Mouse (Mus musculus): ENCODE measurements around the gene Cit. TPM values are rescaled to one million over a fixed set of nuclear protein-coding genes. Genes with fewer than 3 reads are reported as not detected.
A peak's percentile ranks its signal among the peaks of the same experiment; 100 is the strongest.

Cit gene
- total and polyA plus RNA-seq, 3 experiments = 0.73 to 0.97 (median 0.74) TPM

- DNase-seq = no peak
- Histone ChIP-seq H3K9ac (ENCODE audit: low read depth, low read length) (no peak overlapping the region), H3K4me1 (ENCODE audit: control insufficient read depth, insufficient read depth, low read length) (peaks cover 12% of the 10 kb centered on the region), H3K4me3 (no peak overlapping the region), H3K79me2 (replicated peaks; ENCODE audit: control insufficient read depth, insufficient read depth, low read length) (no peaks in the 10 kb centered on the region), H3K27ac (peak overlapping the region; percentile 74), H3K27me3 (ENCODE audit: control insufficient read depth, insufficient read depth, low read length) (no peaks in the 10 kb centered on the region), H3K36me3 (ENCODE audit: control insufficient read depth, insufficient read depth, low read length) (no peaks in the 10 kb centered on the region)
- 64% methylated on average over 5 of the region's 5 CpGs for WGBS
- TF ChIP-seq EP300 (IDR thresholded peaks at IDR 0.05; ENCODE audit: insufficient read depth, low read depth, low read length) = no peak
- no peak for TF ChIP-seq CTCF (IDR thresholded peaks at IDR 0.05)
- TF ChIP-seq POLR2A (IDR thresholded peaks at IDR 0.05; ENCODE audit: insufficient read depth, low read depth, low read length) = no peak
- intact Hi-C loops (cut with DNase I) = no loop called here
Observed at GRCm38 (mm10) chr5:115978255-115978654, 133.2 kb downstream of the Cit start.

- no peak for TF ChIP-seq EP300 (IDR thresholded peaks at IDR 0.05; ENCODE audit: insufficient read depth, low read depth, low read length)
- TF ChIP-seq POLR2A (IDR thresholded peaks at IDR 0.05; ENCODE audit: insufficient read depth, low read depth, low read length) = no peak
- peak; percentile 60 for TF ChIP-seq CTCF (IDR thresholded peaks at IDR 0.05)
- intact Hi-C loops (cut with DNase I) = no loop called here
- Histone ChIP-seq H3K27ac (peak overlapping the region; percentile 74; the same call in 1 of the 2 replicates), H3K4me1 (ENCODE audit: control insufficient read depth, insufficient read depth, low read length) (peaks cover 12% of the 10 kb centered on the region), H3K9ac (ENCODE audit: low read depth, low read length) (no peak overlapping the region), H3K4me3 (no peak overlapping the region), H3K36me3 (ENCODE audit: control insufficient read depth, insufficient read depth, low read length) (no peaks in the 10 kb centered on the region), H3K79me2 (replicated peaks; ENCODE audit: control insufficient read depth, insufficient read depth, low read length) (no peaks in the 10 kb centered on the region), H3K27me3 (ENCODE audit: control insufficient read depth, insufficient read depth, low read length) (no peaks in the 10 kb centered on the region)
- 67% methylated on average over 16 of the region's 16 CpGs for WGBS
- no peak for DNase-seq
Observed at GRCm38 (mm10) chr5:115979134-115979696, 134.1 kb downstream of the Cit start.

- intact Hi-C loops (cut with DNase I) = no loop called here
- peak overlapping the region; percentile 28 for H3K27ac ChIP-seq
- no peaks in the 10 kb centered on the region for H3K27me3 ChIP-seq (ENCODE audit: control insufficient read depth, insufficient read depth, low read length)
- H3K9ac ChIP-seq (ENCODE audit: low read depth, low read length) = no peak overlapping the region
- H3K4me1 ChIP-seq (ENCODE audit: control insufficient read depth, insufficient read depth, low read length) = peaks cover 12% of the 10 kb centered on the region
- no peak overlapping the region for H3K4me3 ChIP-seq
- WGBS = 61% methylated on average over 9 of the region's 9 CpGs
- H3K36me3 ChIP-seq (ENCODE audit: control insufficient read depth, insufficient read depth, low read length) = no peaks in the 10 kb centered on the region
- no peaks in the 10 kb centered on the region for H3K79me2 ChIP-seq (replicated peaks; ENCODE audit: control insufficient read depth, insufficient read depth, low read length)
- no peak for TF ChIP-seq CTCF (IDR thresholded peaks at IDR 0.05)
- no peak for TF ChIP-seq POLR2A (IDR thresholded peaks at IDR 0.05; ENCODE audit: insufficient read depth, low read depth, low read length)
- TF ChIP-seq EP300 (IDR thresholded peaks at IDR 0.05; ENCODE audit: insufficient read depth, low read depth, low read length) = no peak
- DNase-seq = peak in 1 of 2 experiments; percentile 17
Observed at GRCm38 (mm10) chr5:115980537-115980936, 135.5 kb downstream of the Cit start.

GRCm38 (mm10) chr5:115982671-115983373 is 137.7 kb downstream of the Cit start:
- H3K27ac ChIP-seq = no peak overlapping the region
- H3K9ac ChIP-seq (ENCODE audit: low read depth, low read length) = no peak overlapping the region
- H3K79me2 ChIP-seq (replicated peaks; ENCODE audit: control insufficient read depth, insufficient read depth, low read length) = no peaks in the 10 kb centered on the region
- TF ChIP-seq CTCF (IDR thresholded peaks at IDR 0.05) (no peak), EP300 (IDR thresholded peaks at IDR 0.05; ENCODE audit: insufficient read depth, low read depth, low read length) (no peak), POLR2A (IDR thresholded peaks at IDR 0.05; ENCODE audit: insufficient read depth, low read depth, low read length) (no peak)
- intact Hi-C loops (cut with DNase I) = no loop called here
- no peaks in the 10 kb centered on the region for H3K27me3 ChIP-seq (ENCODE audit: control insufficient read depth, insufficient read depth, low read length)
- H3K36me3 ChIP-seq (ENCODE audit: control insufficient read depth, insufficient read depth, low read length) = no peaks in the 10 kb centered on the region
- peaks cover 6% of the 10 kb centered on the region for H3K4me1 ChIP-seq (ENCODE audit: control insufficient read depth, insufficient read depth, low read length)
- DNase-seq = peak in 1 of 2 experiments; percentile 40
- WGBS = 48% methylated on average over 7 of the region's 7 CpGs
- H3K4me3 ChIP-seq = no peak overlapping the region

GRCm38 (mm10) chr5:115984392-115984791 is 139.3 kb downstream of the Cit start:
- no peak overlapping the region for H3K9ac ChIP-seq (ENCODE audit: low read depth, low read length)
- no peak for TF ChIP-seq EP300 (IDR thresholded peaks at IDR 0.05; ENCODE audit: insufficient read depth, low read depth, low read length)
- TF ChIP-seq POLR2A (IDR thresholded peaks at IDR 0.05; ENCODE audit: insufficient read depth, low read depth, low read length) = no peak
- TF ChIP-seq CTCF (IDR thresholded peaks at IDR 0.05) = no peak
- H3K4me3 ChIP-seq = no peak overlapping the region
- H3K4me1 ChIP-seq (ENCODE audit: control insufficient read depth, insufficient read depth, low read length) = peaks cover 1% of the 10 kb centered on the region; the same call in 1 of the 2 replicates
- H3K27ac ChIP-seq = no peak overlapping the region
- WGBS = 93% methylated on average over 6 of the region's 6 CpGs
- no peaks in the 10 kb centered on the region for H3K27me3 ChIP-seq (ENCODE audit: control insufficient read depth, insufficient read depth, low read length)
- intact Hi-C loops (cut with DNase I) = no loop called here
- no peak for DNase-seq
- H3K36me3 ChIP-seq (ENCODE audit: control insufficient read depth, insufficient read depth, low read length) = no peaks in the 10 kb centered on the region
- H3K79me2 ChIP-seq (replicated peaks; ENCODE audit: control insufficient read depth, insufficient read depth, low read length) = no peaks in the 10 kb centered on the region

GRCm38 (mm10) chr5:115985101-115985500 is 140.0 kb downstream of the Cit start:
- 95% methylated on average over 11 of the region's 11 CpGs for WGBS
- no peak overlapping the region for H3K27ac ChIP-seq
- H3K4me3 ChIP-seq = no peak overlapping the region
- TF ChIP-seq EP300 (IDR thresholded peaks at IDR 0.05; ENCODE audit: insufficient read depth, low read depth, low read length) (no peak), POLR2A (IDR thresholded peaks at IDR 0.05; ENCODE audit: insufficient read depth, low read depth, low read length) (no peak), CTCF (IDR thresholded peaks at IDR 0.05) (no peak)
- no peaks in the 10 kb centered on the region for H3K36me3 ChIP-seq (ENCODE audit: control insufficient read depth, insufficient read depth, low read length)
- no peak overlapping the region for H3K9ac ChIP-seq (ENCODE audit: low read depth, low read length)
- DNase-seq = no peak
- H3K79me2 ChIP-seq (replicated peaks; ENCODE audit: control insufficient read depth, insufficient read depth, low read length) = no peaks in the 10 kb centered on the region
- intact Hi-C loops (cut with DNase I) = no loop called here
- H3K4me1 ChIP-seq (ENCODE audit: control insufficient read depth, insufficient read depth, low read length) = peaks cover 1% of the 10 kb centered on the region; the same call in 1 of the 2 replicates
- no peaks in the 10 kb centered on the region for H3K27me3 ChIP-seq (ENCODE audit: control insufficient read depth, insufficient read depth, low read length)

Data from heart, adult 2 months (tissue).